Mouse (Mus musculus) heart, adult 9 months (tissue): ENCODE measurements around the gene Olfr720.

Experiments used
- DNase-seq, 2 experiments: peaks; one replicate each; pipeline ENCODE4 v3.0.0; 2022; ENCODE audit warnings: low spot score in 2 of 2

Gene Olfr720

GRCm38 (mm10) chr14:14186738-14187137, at the start of gene Olfr720:
TSS of gene Olfr720 (minus strand) at chr14:14186838.
- DNase-seq: no peak
